Mouse (Mus musculus): ENCODE results near the gene Kpna7. TPM values are rescaled to one million over a fixed set of nuclear protein-coding genes. Genes with fewer than 3 reads are reported as not detected.
"Not testable (repeated sequence)": the region's sequence is repeated elsewhere in the genome, so short reads cannot be mapped to it uniquely, and the experiment has no call there.

Kpna7 gene
- total RNA-seq, 2 experiments from 2014 or later: not detected

DNA sequence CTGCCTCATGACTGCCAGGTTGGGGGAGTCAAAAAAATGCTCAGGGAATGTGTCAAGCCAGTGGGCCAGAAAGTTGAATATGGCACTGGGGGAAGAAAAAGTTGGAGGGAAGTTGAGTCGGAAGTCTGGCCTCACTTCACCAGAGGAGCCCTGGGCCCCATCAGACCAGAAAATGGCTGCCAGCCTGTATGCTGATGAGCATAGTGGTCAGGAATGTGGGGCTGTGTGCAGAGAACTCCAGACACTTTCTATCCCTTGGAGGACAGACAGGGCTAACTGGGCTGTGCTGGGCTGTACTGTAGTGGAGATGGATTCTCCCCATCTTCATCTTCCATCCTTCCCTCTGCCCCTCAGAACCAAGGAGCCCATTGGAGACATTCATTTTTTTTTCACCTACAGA, 53.4 kb downstream of the Kpna7 start:
- not testable (repeated sequence) for DNase-seq (ENCODE audit: low spot score in 2 of 2)

DNA sequence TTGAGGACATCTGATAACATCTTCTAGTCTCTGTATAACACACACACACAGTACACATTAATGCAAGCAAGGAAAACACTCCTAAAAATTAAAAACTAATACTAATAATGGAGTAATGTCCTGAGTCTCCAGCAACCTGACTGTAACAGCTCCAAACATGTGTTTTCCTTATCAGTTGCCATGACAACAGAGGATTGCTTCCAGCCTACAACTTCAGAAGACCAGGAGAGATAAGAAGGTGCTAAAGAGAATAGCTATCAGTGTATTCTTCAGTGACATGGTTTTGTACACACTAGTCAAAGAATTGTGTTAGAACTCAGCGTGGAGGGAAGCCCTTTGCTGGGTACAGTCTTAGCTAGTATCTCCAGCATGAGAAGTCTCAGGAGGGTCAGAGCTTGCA, 63.1 kb downstream of the Kpna7 start:
- DNase-seq (ENCODE audit: low spot score in 2 of 2): not testable (repeated sequence)

DNA sequence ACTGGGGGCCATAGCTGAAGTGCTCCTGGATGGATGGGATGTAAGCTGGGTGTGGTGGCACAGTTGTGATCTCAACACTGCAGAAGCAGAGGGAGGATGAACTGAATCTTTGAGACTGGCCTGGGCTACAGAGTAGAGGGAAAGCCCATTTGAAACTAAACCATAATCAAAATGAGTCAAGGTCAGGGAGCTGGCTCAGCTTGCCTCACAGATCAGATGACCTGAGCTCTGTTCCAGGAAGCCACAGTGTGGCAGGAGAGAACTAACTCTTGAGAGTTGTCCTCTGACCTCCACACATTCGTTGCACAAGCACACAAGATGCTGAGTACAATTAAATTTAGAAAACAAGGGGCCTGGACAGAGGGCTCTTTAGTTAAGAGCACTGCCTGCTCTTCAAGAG, 63.6 kb downstream of the Kpna7 start:
- not testable (repeated sequence) for DNase-seq (ENCODE audit: low spot score in 2 of 2)

- DNase-seq (ENCODE audit: low spot score in 2 of 2): not testable (repeated sequence)
These were observed 67.1 kb downstream of the Kpna7 start for GRCm38 (mm10) chr5:145016761-145017160.

- DNase-seq (ENCODE audit: low spot score in 2 of 2): no peak
These were observed 69.6 kb downstream of the Kpna7 start for GRCm38 (mm10) chr5:145014278-145014677.

DNA sequence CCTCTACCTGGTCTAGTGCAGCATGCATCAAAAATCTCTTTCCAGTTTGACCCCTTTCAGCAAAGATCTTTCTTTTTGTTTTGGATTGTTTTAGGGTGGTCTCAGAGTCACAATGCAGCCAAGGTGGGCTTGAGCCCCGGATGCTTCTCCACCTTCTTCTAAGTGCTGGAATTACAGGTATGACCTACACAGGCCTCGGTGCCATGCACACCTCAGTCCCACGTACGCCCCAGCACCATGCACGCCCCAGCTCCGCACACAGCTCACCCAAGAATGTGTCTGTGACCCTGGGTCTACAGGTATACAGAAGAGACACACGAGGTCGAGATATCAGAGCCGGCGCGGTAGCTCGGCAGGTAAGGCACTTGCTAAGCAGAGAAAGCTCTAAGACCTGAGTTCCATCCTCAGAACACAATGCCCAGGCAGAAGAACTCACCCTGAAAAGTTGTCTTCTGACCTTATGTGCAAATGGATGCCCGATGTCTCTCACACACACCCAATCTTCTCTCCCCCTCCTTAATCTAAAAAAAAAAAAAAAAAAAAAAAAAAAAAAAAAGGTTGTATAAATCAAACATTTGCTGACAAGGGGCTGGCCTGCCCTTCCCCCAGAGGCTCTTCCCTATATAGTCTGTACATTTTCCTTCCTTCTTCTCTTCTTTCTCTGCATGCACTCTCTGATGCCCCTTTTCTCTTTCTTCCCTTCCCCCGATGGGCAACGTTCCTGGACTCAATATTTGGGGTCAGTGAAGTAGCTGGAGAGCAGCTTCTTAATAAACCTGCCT, 74.8 kb downstream of the Kpna7 start:
- DNase-seq (ENCODE audit: low spot score in 2 of 2): no peak

DNA sequence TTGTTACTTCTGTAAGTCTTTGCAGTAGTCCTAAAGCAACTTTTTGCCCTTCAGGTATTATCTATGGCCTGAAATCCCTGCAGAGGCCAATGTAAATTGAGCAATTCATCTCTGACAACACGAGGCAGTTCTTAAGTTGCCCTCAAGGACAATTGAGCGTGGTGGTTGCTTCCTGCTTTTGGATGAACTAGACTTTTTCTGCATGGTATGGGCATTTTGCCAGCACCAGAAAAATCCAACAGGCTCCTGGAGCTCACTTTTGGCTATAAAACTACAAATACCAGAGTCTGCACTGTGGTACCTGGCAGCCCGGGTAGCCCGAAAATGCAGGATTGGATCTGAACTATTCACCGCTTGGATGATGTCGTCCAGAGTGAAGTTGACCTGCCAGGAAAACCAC, 78.2 kb downstream of the Kpna7 start:
- no peak for DNase-seq (ENCODE audit: low spot score in 2 of 2)

DNA sequence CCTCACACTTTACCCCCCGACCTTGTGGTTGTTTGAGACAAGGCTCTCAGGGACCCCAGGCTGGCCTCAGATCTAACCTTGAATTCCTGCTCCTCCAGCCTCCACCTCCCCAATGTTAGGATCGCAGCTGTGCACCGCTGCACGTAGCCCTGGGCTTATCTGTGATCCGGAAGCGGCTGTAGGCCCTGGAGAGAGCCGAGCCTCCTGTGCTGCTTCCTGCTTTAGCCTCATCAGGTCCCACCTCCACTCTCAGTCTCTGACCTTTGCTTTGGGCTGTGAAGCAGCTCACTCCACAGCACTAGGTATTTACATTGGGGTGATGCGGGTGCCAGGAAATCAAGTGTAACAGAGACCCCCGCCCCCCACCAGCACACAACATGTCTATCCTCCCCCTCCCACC, 79.3 kb downstream of the Kpna7 start:
- DNase-seq (ENCODE audit: low spot score in 2 of 2): no peak

GRCm38 (mm10) chr5:145003362-145003761, 80.5 kb downstream of the Kpna7 start:
- DNase-seq (ENCODE audit: low spot score in 2 of 2): no peak

DNA sequence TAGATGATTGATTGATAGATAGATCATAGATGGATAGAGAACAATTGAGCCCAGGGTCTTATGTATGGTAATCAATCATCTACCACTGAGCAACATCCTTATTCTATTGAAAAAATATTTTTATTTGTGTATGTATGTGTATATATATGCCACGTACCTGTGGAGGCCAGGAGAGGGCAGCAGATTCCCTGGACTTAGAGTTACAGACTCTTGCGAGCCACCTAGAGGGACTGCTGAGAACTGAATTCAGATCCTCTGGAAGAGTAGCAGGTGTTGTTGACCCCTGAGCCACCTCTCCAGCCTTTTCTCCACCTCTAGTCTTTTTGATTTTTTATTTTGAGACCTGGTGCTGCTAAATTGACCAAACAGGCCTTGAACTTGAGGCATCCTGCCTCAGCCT, 85.3 kb downstream of the Kpna7 start:
- no peak for DNase-seq (ENCODE audit: low spot score in 2 of 2)

DNA sequence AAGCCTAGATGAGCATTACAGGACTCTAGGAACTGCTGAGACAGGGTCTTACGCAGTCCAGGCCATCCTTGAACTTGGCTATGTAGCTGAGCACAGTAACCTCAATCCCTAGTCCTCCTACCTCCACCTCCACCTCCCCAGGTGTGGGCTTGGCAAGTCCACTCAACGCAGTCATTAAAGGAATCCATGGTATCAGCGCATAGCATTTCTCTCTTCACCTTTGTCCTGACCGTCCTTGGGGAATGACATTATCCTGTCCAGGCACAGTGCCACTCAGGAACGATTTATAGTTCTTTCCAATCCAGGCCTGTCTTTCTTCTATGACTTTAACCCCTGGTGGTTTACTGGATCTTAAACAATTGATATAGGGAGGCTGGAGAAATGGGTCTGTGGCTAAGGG, 93.3 kb downstream of the Kpna7 start:
- no peak for DNase-seq (ENCODE audit: low spot score in 2 of 2)

- DNase-seq (ENCODE audit: low spot score in 2 of 2): no peak
These were observed 93.8 kb downstream of the Kpna7 start for GRCm38 (mm10) chr5:144990051-144990450.

- no peak for DNase-seq (ENCODE audit: low spot score in 2 of 2)
These were observed 94.8 kb downstream of the Kpna7 start for GRCm38 (mm10) chr5:144989061-144989405.

DNA sequence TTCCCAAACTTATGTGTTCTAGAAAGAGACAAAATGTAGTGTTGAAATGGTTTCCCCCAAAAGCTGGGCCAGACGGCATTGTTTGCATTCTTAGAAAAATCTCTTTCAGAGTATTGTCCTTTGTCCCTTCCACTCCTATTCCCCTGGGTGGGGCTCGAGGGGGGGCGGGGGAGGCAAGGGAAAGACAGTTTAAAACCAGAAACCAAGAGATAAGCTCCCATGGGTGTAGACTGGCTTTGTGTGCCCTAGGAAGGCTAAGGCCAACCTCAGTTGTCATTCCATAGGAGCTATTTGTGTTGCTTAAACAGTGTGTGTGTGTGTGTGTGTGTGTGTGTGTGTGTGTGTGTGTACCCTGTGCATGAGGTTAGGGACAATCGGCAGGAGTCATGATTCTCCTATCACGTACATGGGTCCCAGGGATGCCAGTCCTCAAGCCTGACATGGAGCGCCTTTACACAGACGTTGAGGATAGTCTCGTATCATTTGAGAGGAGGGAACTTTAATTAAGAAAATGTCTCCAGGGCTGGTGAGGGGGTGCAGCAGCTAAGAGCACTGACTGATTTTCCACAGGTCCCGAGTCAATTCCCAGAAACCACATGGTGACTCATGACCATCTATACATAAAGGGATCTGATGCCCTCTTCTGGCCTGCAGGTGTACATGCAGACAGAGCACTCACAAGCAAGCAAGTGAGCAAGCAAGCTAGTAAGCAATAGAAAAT, 95.3 kb downstream of the Kpna7 start:
- DNase-seq (ENCODE audit: low spot score in 2 of 2): peak; percentile 43 to 61

DNA sequence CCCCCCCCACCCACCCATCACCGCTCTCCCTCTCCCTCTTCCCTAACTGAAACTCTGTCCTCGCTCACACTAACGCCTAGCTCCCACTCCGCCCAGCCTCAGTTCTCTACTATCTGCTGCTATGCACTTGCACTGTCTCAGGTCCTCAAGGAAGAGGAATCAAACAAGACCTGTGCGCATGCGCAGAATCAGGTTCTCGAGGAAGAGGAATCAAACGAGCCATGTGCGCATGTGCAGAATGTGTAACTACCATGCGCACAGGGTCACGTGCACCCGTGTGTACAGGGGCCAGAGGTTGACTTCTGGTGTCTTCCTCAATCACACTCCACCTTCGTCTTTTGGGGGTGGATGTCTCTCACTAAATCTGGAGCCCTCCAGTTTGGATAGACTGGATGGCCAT, 96.3 kb downstream of the Kpna7 start:
- no peak for DNase-seq (ENCODE audit: low spot score in 2 of 2)

DNA sequence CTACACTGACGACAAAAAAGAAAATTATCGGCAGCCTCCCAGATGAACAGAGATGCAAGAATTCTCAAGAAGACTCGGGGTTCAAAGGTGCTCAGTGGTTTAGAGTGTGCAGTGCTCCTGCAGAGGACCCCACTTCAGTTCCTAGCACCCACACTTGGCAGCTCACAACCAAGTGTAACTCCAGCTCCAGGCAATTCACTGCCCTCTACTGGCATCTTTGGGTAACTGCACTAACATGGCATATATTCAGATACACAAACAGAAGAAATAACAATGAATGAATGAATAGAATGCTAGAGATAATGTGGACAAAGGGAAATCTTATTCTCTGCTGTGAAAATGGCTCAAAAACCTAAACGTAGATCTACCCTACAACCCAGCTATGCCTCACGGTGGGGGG, 99.0 kb downstream of the Kpna7 start:
- no peak for DNase-seq (ENCODE audit: low spot score in 2 of 2)

GRCm38 (mm10) chr5:144983227-144983626, 100.6 kb downstream of the Kpna7 start:
- no peak for DNase-seq (ENCODE audit: low spot score in 2 of 2)

- DNase-seq (ENCODE audit: low spot score in 2 of 2): no peak
These were observed 104.7 kb downstream of the Kpna7 start for GRCm38 (mm10) chr5:144979110-144979509.

DNA sequence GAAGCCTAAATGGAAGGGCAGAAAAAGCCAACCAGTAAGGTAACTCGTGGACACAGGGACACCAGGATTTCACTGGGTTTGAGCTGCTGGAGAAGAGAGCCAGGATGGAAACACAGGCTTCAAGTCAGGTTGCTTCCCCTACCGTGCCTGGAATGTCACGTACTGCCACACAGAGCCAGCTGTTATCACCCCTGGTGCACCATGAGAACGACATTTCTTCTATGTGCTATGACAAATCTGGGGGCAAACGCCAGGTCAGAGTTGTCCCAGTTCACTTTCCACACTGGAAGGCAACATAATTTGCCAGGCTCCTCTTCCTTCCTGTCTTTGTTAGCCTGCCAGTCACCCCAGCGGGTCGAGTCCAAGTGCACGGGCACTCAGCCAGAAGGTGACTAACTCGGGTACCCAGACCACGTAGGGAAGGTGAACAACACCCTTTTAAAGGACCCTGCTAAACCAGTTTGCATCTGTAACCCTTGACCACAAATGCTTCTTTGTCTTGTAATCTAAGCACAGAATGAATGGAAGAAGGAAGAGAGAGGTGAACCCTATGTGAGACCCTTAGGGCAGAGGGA, 105.2 kb downstream of the Kpna7 start:
- no peak for DNase-seq (ENCODE audit: low spot score in 2 of 2)

GRCm38 (mm10) chr5:144971266-144971665, 112.6 kb downstream of the Kpna7 start:
- DNase-seq (ENCODE audit: low spot score in 2 of 2): no peak

GRCm38 (mm10) chr5:144965639-144966351, 118.0 kb downstream of the Kpna7 start, which contains the start of gene Smurf1:
TSS of gene Smurf1 (minus strand) at chr5:144965847.
- DNase-seq (ENCODE audit: low spot score in 2 of 2): peak; percentile 84 to 88

Measured in layer of hippocampus, postnatal 10 days (tissue).